Mouse (Mus musculus) midbrain, embryonic 12.5 days (tissue): ENCODE results near the gene Rgs16. TPM values are rescaled to one million over a fixed set of nuclear protein-coding genes. Genes with fewer than 3 reads are reported as not detected.
A peak's percentile ranks its signal among the peaks of the same experiment; 100 is the strongest.

Source experiments
- ATAC-seq: fragments of 200-750 bp; cut with Nextera tagmentation; 2 replicates; pipeline ENCODE4 v1.8.0; 2017; ENCODE audit warnings: low read depth, moderate TSS enrichment, moderate library complexity; ENCODE audit not compliant: low FRiP score
- H3K27ac ChIP-seq: fragments of 300-500 bp; sonication (generic); replicated peaks from 2 replicates; pipeline ENCODE4 v1.5.1; 2016; ENCODE audit warnings: mild to moderate bottlenecking
- H3K27me3 ChIP-seq: fragments of 300-500 bp; sonication (generic); 2 replicates; pipeline ENCODE4 v1.6.1; 2016; ENCODE audit warnings: mild to moderate bottlenecking
- H3K36me3 ChIP-seq: fragments of 300-500 bp; sonication (generic); 2 replicates; pipeline ENCODE4 v1.6.1; 2016
- H3K4me1 ChIP-seq: fragments of 300-500 bp; sonication (generic); 2 replicates; pipeline ENCODE4 v1.6.1; 2016
- H3K4me2 ChIP-seq: fragments of 300-500 bp; sonication (generic); replicated peaks from 2 replicates; pipeline ENCODE4 v1.6.1; 2016; ENCODE audit warnings: mild to moderate bottlenecking, moderate library complexity
- H3K4me3 ChIP-seq: fragments of 300-500 bp; sonication (generic); 2 replicates; pipeline ENCODE4 v1.5.1; 2016; ENCODE audit warnings: mild to moderate bottlenecking
- H3K9ac ChIP-seq: fragments of 300-500 bp; sonication (generic); replicated peaks from 2 replicates; pipeline ENCODE4 v1.6.1; 2016; ENCODE audit warnings: mild to moderate bottlenecking, moderate library complexity
- H3K9me3 ChIP-seq: fragments of 300-500 bp; sonication (generic); 2 replicates; pipeline ENCODE4 v1.6.1; 2016; ENCODE audit warnings: mild to moderate bottlenecking
- WGBS: fragments of 180-500 bp; shearing (Covaris S2); methylation state at CpG from one replicate; pipeline ENCODE4 v1.1.7; 2016; 5-methylcytosine and 5-hydroxymethylcytosine counted together
- polyA plus RNA-seq: library from polyadenylated mRNA; unstranded; fragments of >200 nt; fragmentation: Nextera tagmentation; extraction: Ambion mirVana; gene quantifications from 2 replicates; pipeline ENCODE4 v1.2.1, GENCODE M21; 2016

Gene Rgs16
- polyA plus RNA-seq: 46.3 and 53.3 TPM in 2 replicates

- Histone ChIP-seq H3K9me3 (no peaks in the 10 kb centered on the region), H3K4me2 (peak within 1 kb of the TSS; percentile 71), H3K36me3 (peaks cover 11% of the 10 kb centered on the region; the same call in 1 of the 2 replicates), H3K9ac (peak within 1 kb of the TSS; percentile 62), H3K4me3 (peak within 1 kb of the TSS; percentile 51), H3K27ac (peak within 1 kb of the TSS; percentile 11; the same call in 1 of the 2 replicates), H3K4me1 (peaks cover 67% of the 10 kb centered on the region), H3K27me3 (peaks cover 37% of the 10 kb centered on the region)
- peak; percentile 78 for ATAC-seq
- WGBS: under 1% methylated on average over 27 of the region's 28 CpGs
Measured at GRCm38 (mm10) chr1:153740145-153740544, at the start of gene Rgs16. Gene Rgs16, plus strand, starts transcription at chr1:153740349.

GRCm38 (mm10) chr1:153692526-153692925, 47.6 kb upstream of the Rgs16 start:
- Histone ChIP-seq H3K27me3 (no peaks in the 10 kb centered on the region; the same call in 1 of the 2 replicates), H3K9ac (no peak overlapping the region), H3K4me3 (no peak overlapping the region), H3K9me3 (no peaks in the 10 kb centered on the region), H3K4me2 (no peak overlapping the region), H3K36me3 (peaks cover 24% of the 10 kb centered on the region; the same call in 1 of the 2 replicates), H3K27ac (no peak overlapping the region; the same call in 1 of the 2 replicates), H3K4me1 (peaks cover 5% of the 10 kb centered on the region)
- WGBS: 85% methylated on average over 6 of the region's 6 CpGs
- no peak for ATAC-seq

GRCm38 (mm10) chr1:153694372-153695120, 45.6 kb upstream of the Rgs16 start:
- H3K9ac ChIP-seq: no peak overlapping the region
- no peak overlapping the region for H3K27ac ChIP-seq
- H3K4me3 ChIP-seq: no peak overlapping the region
- H3K4me1 ChIP-seq: peaks cover 16% of the 10 kb centered on the region
- WGBS: 92% methylated on average over 6 of the region's 6 CpGs
- peaks cover 24% of the 10 kb centered on the region; the same call in 1 of the 2 replicates for H3K36me3 ChIP-seq
- H3K27me3 ChIP-seq: no peaks in the 10 kb centered on the region; the same call in 1 of the 2 replicates
- no peak overlapping the region for H3K4me2 ChIP-seq
- no peak for ATAC-seq
- no peaks in the 10 kb centered on the region for H3K9me3 ChIP-seq

- Histone ChIP-seq H3K27ac (no peak overlapping the region), H3K4me2 (no peak overlapping the region), H3K36me3 (peaks cover 24% of the 10 kb centered on the region; the same call in 1 of the 2 replicates), H3K4me3 (no peak overlapping the region), H3K4me1 (peaks cover 16% of the 10 kb centered on the region), H3K27me3 (no peaks in the 10 kb centered on the region; the same call in 1 of the 2 replicates), H3K9me3 (no peaks in the 10 kb centered on the region), H3K9ac (no peak overlapping the region)
- 89% methylated on average over 10 of the region's 10 CpGs for WGBS
- ATAC-seq: no peak
Measured at GRCm38 (mm10) chr1:153695398-153695797, 44.8 kb upstream of the Rgs16 start.

GRCm38 (mm10) chr1:153696093-153696492, 44.1 kb upstream of the Rgs16 start:
- 93% methylated on average over 11 of the region's 11 CpGs for WGBS
- no peaks in the 10 kb centered on the region for H3K9me3 ChIP-seq

GRCm38 (mm10) chr1:153696541-153696940, 43.6 kb upstream of the Rgs16 start:
- H3K4me3 ChIP-seq: no peak overlapping the region
- peaks cover 24% of the 10 kb centered on the region; the same call in 1 of the 2 replicates for H3K36me3 ChIP-seq
- no peak overlapping the region for H3K27ac ChIP-seq
- ATAC-seq: no peak
- no peak overlapping the region for H3K4me2 ChIP-seq
- peaks cover 12% of the 10 kb centered on the region for H3K4me1 ChIP-seq
- WGBS: 91% methylated on average over 4 of the region's 4 CpGs
- H3K9me3 ChIP-seq: no peaks in the 10 kb centered on the region
- H3K27me3 ChIP-seq: no peaks in the 10 kb centered on the region; the same call in 1 of the 2 replicates
- no peak overlapping the region for H3K9ac ChIP-seq

More at GRCm38 (mm10) chr1:153696093-153696492, 44.1 kb upstream of the Rgs16 start:
- Histone ChIP-seq H3K9ac (no peak overlapping the region), H3K4me1 (peaks cover 16% of the 10 kb centered on the region), H3K36me3 (peaks cover 24% of the 10 kb centered on the region; the same call in 1 of the 2 replicates), H3K4me3 (no peak overlapping the region), H3K27ac (no peak overlapping the region), H3K27me3 (no peaks in the 10 kb centered on the region; the same call in 1 of the 2 replicates), H3K4me2 (no peak overlapping the region)
- no peak for ATAC-seq

GRCm38 (mm10) chr1:153697581-153698251, 42.4 kb upstream of the Rgs16 start:
- peaks cover 19% of the 10 kb centered on the region for H3K4me1 ChIP-seq
- no peaks in the 10 kb centered on the region for H3K9me3 ChIP-seq
- H3K4me2 ChIP-seq: no peak overlapping the region
- 68% methylated on average over 16 of the region's 16 CpGs for WGBS
- H3K9ac ChIP-seq: no peak overlapping the region
- ATAC-seq: no peak; the same call in 1 of the 2 replicates
- no peaks in the 10 kb centered on the region; the same call in 1 of the 2 replicates for H3K27me3 ChIP-seq
- H3K27ac ChIP-seq: no peak overlapping the region
- peaks cover 21% of the 10 kb centered on the region; the same call in 1 of the 2 replicates for H3K36me3 ChIP-seq
- H3K4me3 ChIP-seq: no peak overlapping the region

- H3K27me3 ChIP-seq: no peaks in the 10 kb centered on the region; the same call in 1 of the 2 replicates
- H3K9ac ChIP-seq: no peak overlapping the region
- no peak overlapping the region for H3K4me3 ChIP-seq
- H3K4me2 ChIP-seq: no peak overlapping the region
- ATAC-seq: no peak
- H3K27ac ChIP-seq: no peak overlapping the region
- H3K9me3 ChIP-seq: no peaks in the 10 kb centered on the region
- H3K4me1 ChIP-seq: peaks cover 27% of the 10 kb centered on the region
- H3K36me3 ChIP-seq: peaks cover 14% of the 10 kb centered on the region; the same call in 1 of the 2 replicates
- WGBS: 73% methylated on average over 7 of the region's 7 CpGs
Measured at GRCm38 (mm10) chr1:153698311-153699084, 41.7 kb upstream of the Rgs16 start.

GRCm38 (mm10) chr1:153700448-153701063, 39.6 kb upstream of the Rgs16 start:
- no peak for ATAC-seq
- H3K4me1 ChIP-seq: peaks cover 46% of the 10 kb centered on the region
- H3K9ac ChIP-seq: no peak overlapping the region
- H3K9me3 ChIP-seq: no peaks in the 10 kb centered on the region
- H3K27me3 ChIP-seq: no peaks in the 10 kb centered on the region; the same call in 1 of the 2 replicates
- WGBS: 85% methylated on average over 11 of the region's 11 CpGs
- H3K4me3 ChIP-seq: no peak overlapping the region
- H3K27ac ChIP-seq: no peak overlapping the region
- no peak overlapping the region for H3K4me2 ChIP-seq
- no peaks in the 10 kb centered on the region for H3K36me3 ChIP-seq

- Histone ChIP-seq H3K4me1 (peaks cover 46% of the 10 kb centered on the region), H3K9me3 (no peaks in the 10 kb centered on the region), H3K27ac (no peak overlapping the region), H3K27me3 (no peaks in the 10 kb centered on the region; the same call in 1 of the 2 replicates), H3K9ac (no peak overlapping the region), H3K4me2 (no peak overlapping the region), H3K4me3 (no peak overlapping the region), H3K36me3 (no peaks in the 10 kb centered on the region)
- 92% methylated on average over 1 of the region's 1 CpGs for WGBS
- no peak for ATAC-seq
Measured at GRCm38 (mm10) chr1:153701461-153701860, 38.7 kb upstream of the Rgs16 start.
